Mouse (Mus musculus) gastrocnemius, adult 18-20 months (tissue): ENCODE measurements around the gene Ptprg. TPM values are rescaled to one million over a fixed set of nuclear protein-coding genes. Genes with fewer than 3 reads are reported as not detected.
A peak's percentile ranks its signal among the peaks of the same experiment; 100 is the strongest.
"Not testable (repeated sequence)": the region's sequence is repeated elsewhere in the genome, so short reads cannot be mapped to it uniquely, and the experiment has no call there.

Source experiments
- DNase-seq: peaks from one replicate; pipeline ENCODE4 v3.0.0; 2021; ENCODE audit warnings: low spot score
- total RNA-seq, 2 experiments: library from RNA; stranded (reverse); gene quantifications; 2 replicates each; pipeline ENCODE4 v1.2.3; 2021

Ptprg gene
- total RNA-seq, 2 experiments from 2014 or later: 18.4 to 21.3 TPM

- DNase-seq: no peak
These were observed 178.0 kb downstream of the Ptprg start for GRCm38 (mm10) chr14:11731223-11731920.

DNA sequence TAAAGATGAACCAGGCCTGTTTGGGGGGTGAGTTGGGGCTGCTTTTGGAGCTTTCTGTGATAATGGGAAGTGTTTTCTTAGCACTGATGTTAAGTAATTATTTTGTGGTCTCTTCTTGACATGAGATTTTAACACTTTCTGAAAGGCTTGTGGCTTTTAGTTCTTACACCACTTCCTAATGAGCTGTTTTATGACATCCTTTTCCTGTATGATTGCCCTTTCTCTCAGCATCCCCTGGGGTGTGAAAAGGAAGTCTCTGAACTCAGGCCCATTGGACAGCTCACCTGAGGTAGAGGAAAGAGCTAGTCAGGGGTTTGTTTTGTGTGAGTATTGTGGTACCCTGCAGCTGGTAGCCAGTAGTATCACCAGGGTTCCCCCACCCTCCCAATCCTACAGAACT is 179.0 kb downstream of the Ptprg start:
- no peak for DNase-seq

DNA sequence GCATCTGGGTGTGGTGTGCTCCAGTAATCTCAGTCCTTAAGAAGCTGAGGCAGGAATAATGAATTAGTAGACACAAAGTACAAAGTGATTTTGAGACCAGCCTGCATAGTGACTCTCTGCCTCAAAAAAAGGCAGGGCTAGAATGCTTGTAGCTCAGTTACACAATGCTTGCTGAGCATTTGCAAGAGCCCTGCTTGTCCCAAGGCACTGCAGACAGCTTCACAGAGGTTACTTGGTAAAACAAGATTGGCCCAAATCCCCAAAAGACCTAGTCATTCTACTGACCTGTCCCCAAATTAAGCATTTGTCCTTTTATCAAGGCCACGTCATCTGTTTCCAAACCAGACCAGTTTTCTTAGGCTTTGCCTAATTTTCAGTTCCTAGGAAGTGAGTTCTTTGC is 190.4 kb downstream of the Ptprg start:
- DNase-seq: no peak

- DNase-seq: no peak
These were observed 199.3 kb downstream of the Ptprg start for GRCm38 (mm10) chr14:11752678-11753077.

GRCm38 (mm10) chr14:11754656-11755055 is 201.3 kb downstream of the Ptprg start:
- DNase-seq: no peak

DNA sequence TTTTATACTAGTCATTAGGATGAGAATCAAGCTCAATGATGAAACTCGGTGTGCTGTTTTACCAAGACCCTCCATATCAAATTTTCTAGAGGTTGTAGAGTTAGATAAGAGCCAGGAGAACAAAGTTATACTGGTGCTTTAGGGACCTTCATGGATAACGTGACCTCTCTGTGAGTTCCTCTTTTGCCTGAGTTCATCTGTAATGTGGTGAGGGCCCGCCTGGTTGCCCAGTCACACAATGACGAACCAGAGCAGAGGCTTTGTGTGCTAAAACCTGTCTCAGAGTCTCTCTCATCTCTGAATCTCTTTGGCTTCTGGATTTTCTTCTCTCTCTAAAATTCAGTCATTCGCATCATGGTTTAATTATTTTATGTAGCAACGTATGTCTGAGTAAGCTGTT is 204.9 kb downstream of the Ptprg start:
- no peak for DNase-seq

DNA sequence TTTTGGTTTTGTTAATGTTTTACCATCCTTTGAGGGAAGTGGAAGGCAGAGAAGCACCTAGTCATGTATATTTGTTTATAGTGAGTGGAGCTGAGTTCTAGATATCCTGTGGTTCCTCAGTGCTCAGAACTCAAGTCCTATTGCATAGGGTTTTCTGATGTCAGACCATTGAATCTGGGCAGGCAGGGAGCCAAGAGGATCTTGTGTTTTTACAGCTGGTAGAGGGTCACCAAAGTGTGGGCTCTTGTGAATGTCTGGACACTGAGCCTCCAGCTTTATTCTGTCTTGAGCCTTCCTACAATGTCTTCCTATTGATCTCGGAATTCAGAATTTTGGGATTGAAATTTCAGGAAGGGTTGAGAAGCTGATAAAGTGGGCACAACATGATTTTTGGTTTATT is 206.0 kb downstream of the Ptprg start:
- DNase-seq: no peak

DNA sequence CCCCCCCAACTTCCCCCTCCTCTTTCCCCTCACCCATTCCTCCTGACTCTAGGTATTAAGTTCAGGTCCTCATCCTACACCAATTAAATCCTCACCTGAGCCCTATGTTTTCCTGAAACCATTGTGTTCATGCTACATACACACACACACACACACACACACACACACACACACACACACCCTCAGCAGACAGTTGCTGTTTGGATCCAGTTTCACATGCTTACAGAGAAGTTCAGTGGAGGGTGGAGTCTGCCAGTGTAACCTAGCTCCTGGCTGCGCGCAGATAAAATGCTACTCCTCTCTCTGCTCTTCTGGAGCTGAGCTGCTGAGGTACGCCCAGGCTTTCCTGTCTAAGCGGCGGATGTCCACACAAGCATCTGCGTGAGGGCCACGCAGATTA is 209.7 kb downstream of the Ptprg start:
- DNase-seq: no peak

DNA sequence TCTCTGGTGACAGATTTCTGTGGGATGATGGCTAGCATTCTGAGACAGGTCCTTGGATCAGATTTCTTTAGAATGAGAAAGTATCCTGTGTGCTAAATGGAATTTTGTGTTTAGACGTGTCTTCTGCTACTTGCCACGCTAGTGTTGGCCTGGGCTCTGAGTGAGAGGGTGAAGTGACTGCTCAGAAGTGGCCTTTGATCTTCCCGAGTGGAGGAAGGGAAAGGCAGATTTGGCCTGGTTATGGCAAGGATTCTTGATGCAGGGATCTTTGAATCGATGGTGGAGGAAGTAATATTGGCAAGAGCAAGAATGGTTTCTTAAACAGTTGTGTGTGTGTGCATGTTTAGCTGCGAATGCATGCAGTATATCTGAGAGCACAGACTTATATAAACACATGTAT is 219.4 kb downstream of the Ptprg start:
- DNase-seq: no peak

- DNase-seq: peak; percentile 32
These were observed 221.2 kb downstream of the Ptprg start for GRCm38 (mm10) chr14:11774476-11775037.

- peak; percentile 63 for DNase-seq
These were observed 221.9 kb downstream of the Ptprg start for GRCm38 (mm10) chr14:11775204-11775603.

GRCm38 (mm10) chr14:11775951-11776495 is 222.7 kb downstream of the Ptprg start:
- DNase-seq: no peak

GRCm38 (mm10) chr14:11776566-11776965 is 223.2 kb downstream of the Ptprg start:
- DNase-seq: no peak

GRCm38 (mm10) chr14:11791190-11791589 is 237.9 kb downstream of the Ptprg start:
- no peak for DNase-seq

DNA sequence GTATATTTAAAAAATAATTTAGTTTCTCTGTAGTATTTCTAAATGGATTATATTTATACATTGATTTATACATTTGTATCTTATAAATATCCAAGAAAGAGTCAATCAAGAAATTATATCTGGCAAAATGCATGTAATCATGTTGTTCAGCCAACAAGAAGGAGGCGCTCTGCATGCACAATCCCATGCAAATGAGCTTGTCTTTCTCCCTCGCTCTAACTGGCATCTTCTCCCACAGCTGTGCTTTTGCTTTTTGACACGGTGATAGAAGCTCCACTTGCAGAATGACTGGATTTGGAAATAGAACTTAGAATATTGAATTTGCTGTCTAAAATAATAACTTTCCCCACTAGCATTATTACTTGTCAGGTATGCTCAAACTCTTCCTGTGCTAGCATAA is 240.5 kb downstream of the Ptprg start:
- DNase-seq: no peak

GRCm38 (mm10) chr14:11802355-11803035 is 249.2 kb downstream of the Ptprg start:
- DNase-seq: no peak

DNA sequence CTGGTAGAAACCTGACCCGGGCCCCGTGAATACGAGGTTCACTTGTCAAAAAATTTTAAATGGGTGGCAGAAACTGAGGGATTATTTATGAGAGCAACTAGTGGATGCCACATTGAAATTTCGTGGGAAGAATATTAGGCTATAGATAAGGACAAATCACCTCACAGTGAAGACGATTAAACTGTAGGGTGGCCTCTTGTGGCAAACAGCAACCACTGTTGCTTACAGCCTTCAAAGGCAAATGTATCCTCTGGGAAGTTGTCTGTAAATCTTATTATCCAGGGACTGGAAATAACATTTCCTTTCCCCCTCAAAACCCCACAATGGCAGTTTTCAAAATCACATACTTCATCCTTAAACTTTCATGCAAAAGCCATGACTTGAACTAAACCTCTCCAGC is 253.3 kb downstream of the Ptprg start:
- DNase-seq: no peak

- no peak for DNase-seq
These were observed 254.1 kb downstream of the Ptprg start for GRCm38 (mm10) chr14:11807465-11807864.

- peak; percentile 53 for DNase-seq
These were observed 257.9 kb downstream of the Ptprg start for GRCm38 (mm10) chr14:11811142-11811761.

DNA sequence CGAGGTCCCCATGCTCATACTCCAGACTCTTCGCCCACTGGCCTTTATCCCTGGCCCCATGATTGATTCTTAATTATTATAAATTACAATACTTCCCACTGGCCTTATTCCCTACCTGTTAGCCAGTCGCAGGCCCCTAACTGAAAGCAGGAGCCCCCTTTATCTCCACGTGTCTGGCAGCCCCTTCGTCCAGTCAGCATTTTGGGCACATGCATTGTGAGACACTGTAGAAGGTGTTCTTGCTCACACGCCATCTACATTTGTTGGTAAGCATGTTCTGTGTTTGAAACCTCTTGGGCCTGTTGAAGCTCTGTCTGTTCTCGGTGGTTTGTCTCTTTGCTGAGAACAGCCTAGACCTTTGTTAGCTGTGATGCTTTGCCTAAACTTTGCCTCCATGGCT is 259.0 kb downstream of the Ptprg start:
- no peak for DNase-seq

- DNase-seq: not testable (repeated sequence)
These were observed 261.5 kb downstream of the Ptprg start for GRCm38 (mm10) chr14:11814811-11815210.

- no peak for DNase-seq
These were observed 263.9 kb downstream of the Ptprg start for GRCm38 (mm10) chr14:11817236-11817635.
